Mouse (Mus musculus): Measurements from ENCODE around the gene Rps11. TPM values are rescaled to one million over a fixed set of nuclear protein-coding genes. Genes with fewer than 3 reads are reported as not detected.

The Rps11 gene
- polyA plus RNA-seq, 1 experiment from 2014 or later, result 1,961 TPM

- Histone ChIP-seq H3K4me3 (ENCODE audit: low read depth, low read length) (0 out of 2 replicates have a peak overlapping the region, but pooled peaks have one; percentile 100), H3K9me3 (ENCODE audit: control insufficient read depth, low read length) (no peaks in the 10 kb centered on the region), H3K27me3 (replicated peaks; ENCODE audit: control insufficient read depth, insufficient read depth, low read length) (no peaks in the 10 kb centered on the region), H3K4me2 (ENCODE audit: low read length) (peak overlapping the region; percentile 36), H3K36me3 (ENCODE audit: control insufficient read depth, insufficient read depth, low read length) (peaks cover 60% of the 10 kb centered on the region), H3K4me1 (replicated peaks; ENCODE audit: control insufficient read depth, insufficient read depth, low read length) (peaks cover 39% of the 10 kb centered on the region), H3K9ac (ENCODE audit: low read length) (no peak overlapping the region; the same call in 1 of the 2 replicates), H3K27ac (ENCODE audit: low read depth) (peak overlapping the region; percentile 9; the same call in 1 of the 2 replicates)
- ATAC-seq (replicated peaks; ENCODE audit: low FRiP score, low TSS enrichment, low read depth) (no peak), DNase-seq (ENCODE audit: low spot score) (peak; percentile 75)
- 17% methylated on average over 7 of the region's 7 CpGs for WGBS
Measured at GRCm38 (mm10) chr7:45125144-45125600, 933 bp upstream of the Rps11 start.

GRCm38 (mm10) chr7:45123186-45123570 is 1.1 kb downstream of the Rps11 start:
- Histone ChIP-seq H3K27me3 (replicated peaks; ENCODE audit: control insufficient read depth, insufficient read depth, low read length) (no peaks in the 10 kb centered on the region), H3K4me2 (ENCODE audit: low read length) (peak overlapping the region; percentile 67), H3K4me1 (replicated peaks; ENCODE audit: control insufficient read depth, insufficient read depth, low read length) (peaks cover 31% of the 10 kb centered on the region; the same call in 1 of the 2 replicates), H3K9ac (ENCODE audit: low read length) (peak overlapping the region; percentile 99), H3K36me3 (ENCODE audit: control insufficient read depth, insufficient read depth, low read length) (peaks cover 77% of the 10 kb centered on the region), H3K9me3 (ENCODE audit: control insufficient read depth, low read length) (no peaks in the 10 kb centered on the region), H3K4me3 (ENCODE audit: low read depth, low read length) (peak overlapping the region; percentile 98), H3K27ac (ENCODE audit: low read depth) (0 out of 2 replicates have a peak overlapping the region, but pooled peaks have one; percentile 84)
- 20% methylated on average over 12 of the region's 12 CpGs for WGBS
- DNase-seq (ENCODE audit: low spot score), result no peak
- no peak for ATAC-seq (replicated peaks; ENCODE audit: low FRiP score, low TSS enrichment, low read depth)

- Histone ChIP-seq H3K27me3 (replicated peaks; ENCODE audit: control insufficient read depth, insufficient read depth, low read length) (no peaks in the 10 kb centered on the region), H3K4me3 (ENCODE audit: low read depth, low read length) (peak overlapping the region; percentile 98), H3K9ac (ENCODE audit: low read length) (peak overlapping the region; percentile 99), H3K36me3 (ENCODE audit: control insufficient read depth, insufficient read depth, low read length) (peaks cover 76% of the 10 kb centered on the region), H3K4me2 (ENCODE audit: low read length) (peak overlapping the region; percentile 67), H3K9me3 (ENCODE audit: control insufficient read depth, low read length) (no peaks in the 10 kb centered on the region), H3K27ac (ENCODE audit: low read depth) (0 out of 2 replicates have a peak overlapping the region, but pooled peaks have one; percentile 84), H3K4me1 (replicated peaks; ENCODE audit: control insufficient read depth, insufficient read depth, low read length) (peaks cover 35% of the 10 kb centered on the region; the same call in 1 of the 2 replicates)
- no peak for DNase-seq (ENCODE audit: low spot score)
- WGBS, result 83% methylated on average over 15 of the region's 15 CpGs
- ATAC-seq (replicated peaks; ENCODE audit: low FRiP score, low TSS enrichment, low read depth), result no peak
Measured at GRCm38 (mm10) chr7:45122561-45123185, 1.6 kb downstream of the Rps11 start.

DNA sequence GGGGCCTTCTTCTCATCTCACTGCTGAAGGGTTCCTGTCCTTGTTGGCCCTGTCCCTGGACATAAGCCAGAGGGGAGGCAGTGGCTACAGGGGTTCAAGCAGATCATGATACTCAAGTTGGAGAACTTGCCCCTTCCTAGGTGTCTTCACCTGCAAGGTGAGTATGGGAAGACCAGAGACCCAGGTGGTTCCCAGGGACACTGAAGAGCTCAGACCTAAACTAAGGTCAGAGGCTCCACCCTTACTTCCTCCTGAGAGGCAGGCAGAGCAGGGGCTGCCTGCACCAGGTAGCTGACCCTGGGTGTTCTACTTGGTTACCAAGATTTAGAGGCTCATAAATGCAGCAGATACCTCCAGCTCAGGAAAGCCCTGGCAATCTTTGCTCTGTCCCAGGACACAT is 2.3 kb downstream of the Rps11 start:
- H3K4me1 ChIP-seq (replicated peaks; ENCODE audit: control insufficient read depth, insufficient read depth, low read length), result peaks cover 35% of the 10 kb centered on the region; the same call in 1 of the 2 replicates
- peak overlapping the region; percentile 20; the same call in 1 of the 2 replicates for H3K4me2 ChIP-seq (ENCODE audit: low read length)
- peak overlapping the region; percentile 22; the same call in 1 of the 2 replicates for H3K9ac ChIP-seq (ENCODE audit: low read length)
- no peaks in the 10 kb centered on the region for H3K9me3 ChIP-seq (ENCODE audit: control insufficient read depth, low read length)
- H3K4me3 ChIP-seq (ENCODE audit: low read depth, low read length), result no peak overlapping the region
- DNase-seq (ENCODE audit: low spot score) (no peak), ATAC-seq (replicated peaks; ENCODE audit: low FRiP score, low TSS enrichment, low read depth) (no peak)
- peaks cover 69% of the 10 kb centered on the region for H3K36me3 ChIP-seq (ENCODE audit: control insufficient read depth, insufficient read depth, low read length)
- H3K27ac ChIP-seq (ENCODE audit: low read depth), result no peak overlapping the region
- H3K27me3 ChIP-seq (replicated peaks; ENCODE audit: control insufficient read depth, insufficient read depth, low read length), result no peaks in the 10 kb centered on the region

DNA sequence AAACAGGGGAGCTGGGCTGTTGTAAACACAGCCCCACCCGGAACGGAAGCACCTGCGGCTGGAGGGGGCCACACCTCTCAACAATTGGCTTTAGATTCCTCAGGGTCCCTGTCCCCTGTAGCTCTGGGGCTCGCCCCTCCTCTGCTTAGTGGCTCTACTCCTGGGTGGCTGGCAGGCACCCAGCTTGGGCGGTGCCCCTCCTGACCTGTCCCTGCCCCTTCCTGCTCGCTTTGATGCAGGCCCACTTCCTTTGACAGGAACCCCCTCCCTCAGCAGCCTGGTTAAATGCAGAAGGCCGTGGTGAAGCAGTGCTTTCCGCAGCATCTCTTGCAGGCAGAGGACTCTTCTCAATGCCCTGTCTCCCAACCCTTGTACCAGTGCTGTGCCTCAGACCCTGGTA is 2.8 kb downstream of the Rps11 start:
- H3K9me3 ChIP-seq (ENCODE audit: control insufficient read depth, low read length), result no peaks in the 10 kb centered on the region
- H3K27me3 ChIP-seq (replicated peaks; ENCODE audit: control insufficient read depth, insufficient read depth, low read length), result no peaks in the 10 kb centered on the region
- ATAC-seq (replicated peaks; ENCODE audit: low FRiP score, low TSS enrichment, low read depth) (no peak), DNase-seq (ENCODE audit: low spot score) (no peak)
- 55% methylated on average over 8 of the region's 8 CpGs for WGBS
- H3K9ac ChIP-seq (ENCODE audit: low read length), result peak overlapping the region; percentile 22; the same call in 1 of the 2 replicates
- H3K4me1 ChIP-seq (replicated peaks; ENCODE audit: control insufficient read depth, insufficient read depth, low read length), result peaks cover 32% of the 10 kb centered on the region; the same call in 1 of the 2 replicates
- peaks cover 64% of the 10 kb centered on the region for H3K36me3 ChIP-seq (ENCODE audit: control insufficient read depth, insufficient read depth, low read length)
- H3K27ac ChIP-seq (ENCODE audit: low read depth), result no peak overlapping the region
- H3K4me2 ChIP-seq (ENCODE audit: low read length), result peak overlapping the region; percentile 20; the same call in 1 of the 2 replicates
- H3K4me3 ChIP-seq (ENCODE audit: low read depth, low read length), result no peak overlapping the region

- Histone ChIP-seq H3K27ac (ENCODE audit: low read depth) (no peak overlapping the region), H3K27me3 (replicated peaks; ENCODE audit: control insufficient read depth, insufficient read depth, low read length) (no peaks in the 10 kb centered on the region), H3K4me1 (replicated peaks; ENCODE audit: control insufficient read depth, insufficient read depth, low read length) (peaks cover 28% of the 10 kb centered on the region; the same call in 1 of the 2 replicates), H3K9me3 (ENCODE audit: control insufficient read depth, low read length) (no peaks in the 10 kb centered on the region), H3K4me3 (ENCODE audit: low read depth, low read length) (no peak overlapping the region), H3K36me3 (ENCODE audit: control insufficient read depth, insufficient read depth, low read length) (peaks cover 50% of the 10 kb centered on the region), H3K9ac (ENCODE audit: low read length) (no peak overlapping the region), H3K4me2 (ENCODE audit: low read length) (no peak overlapping the region)
- no peak for ATAC-seq (replicated peaks; ENCODE audit: low FRiP score, low TSS enrichment, low read depth)
- WGBS, result 81% methylated on average over 5 of the region's 5 CpGs
- no peak for DNase-seq (ENCODE audit: low spot score)
Measured at GRCm38 (mm10) chr7:45119780-45120709, 4.2 kb downstream of the Rps11 start.

- Histone ChIP-seq H3K4me1 (replicated peaks; ENCODE audit: control insufficient read depth, insufficient read depth, low read length) (peaks cover 26% of the 10 kb centered on the region; the same call in 1 of the 2 replicates), H3K4me3 (ENCODE audit: low read depth, low read length) (no peak overlapping the region), H3K36me3 (ENCODE audit: control insufficient read depth, insufficient read depth, low read length) (peaks cover 49% of the 10 kb centered on the region), H3K27ac (ENCODE audit: low read depth) (no peak overlapping the region; the same call in 1 of the 2 replicates), H3K4me2 (ENCODE audit: low read length) (no peak overlapping the region), H3K27me3 (replicated peaks; ENCODE audit: control insufficient read depth, insufficient read depth, low read length) (no peaks in the 10 kb centered on the region), H3K9ac (ENCODE audit: low read length) (no peak overlapping the region), H3K9me3 (ENCODE audit: control insufficient read depth, low read length) (no peaks in the 10 kb centered on the region)
- ATAC-seq (replicated peaks; ENCODE audit: low FRiP score, low TSS enrichment, low read depth) (no peak), DNase-seq (ENCODE audit: low spot score) (no peak)
- 82% methylated on average over 6 of the region's 6 CpGs for WGBS
Measured at GRCm38 (mm10) chr7:45118336-45118735, 5.9 kb downstream of the Rps11 start.

DNA sequence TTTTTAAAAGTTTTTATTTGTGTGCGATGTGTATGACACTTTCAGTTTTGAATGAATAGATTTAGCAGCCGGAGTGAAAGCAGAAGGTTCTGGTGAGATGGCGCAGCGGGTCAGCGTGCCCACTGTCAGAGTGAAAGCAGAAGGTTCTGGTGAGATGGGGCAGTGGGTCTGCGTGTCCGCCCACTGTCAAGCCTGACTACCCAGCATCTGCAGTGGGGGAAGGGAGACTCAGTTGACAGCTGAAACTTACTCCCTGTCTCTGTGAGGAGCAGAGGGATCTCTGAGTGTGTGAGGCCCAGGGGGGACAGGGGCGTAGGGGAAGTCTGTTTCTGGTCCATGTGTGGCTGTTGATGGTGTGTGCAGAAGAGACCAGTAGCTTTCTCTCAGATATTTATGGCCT is 6.7 kb downstream of the Rps11 start:
- WGBS, result 73% methylated on average over 8 of the region's 8 CpGs

More for the DNA sequence above, 6.7 kb downstream of the Rps11 start:
- Histone ChIP-seq H3K36me3 (ENCODE audit: control insufficient read depth, insufficient read depth, low read length) (peaks cover 42% of the 10 kb centered on the region), H3K27me3 (replicated peaks; ENCODE audit: control insufficient read depth, insufficient read depth, low read length) (no peaks in the 10 kb centered on the region), H3K4me2 (ENCODE audit: low read length) (no peak overlapping the region), H3K4me1 (replicated peaks; ENCODE audit: control insufficient read depth, insufficient read depth, low read length) (peaks cover 19% of the 10 kb centered on the region; the same call in 1 of the 2 replicates), H3K9me3 (ENCODE audit: control insufficient read depth, low read length) (no peaks in the 10 kb centered on the region), H3K4me3 (ENCODE audit: low read depth, low read length) (no peak overlapping the region), H3K27ac (ENCODE audit: low read depth) (no peak overlapping the region), H3K9ac (ENCODE audit: low read length) (no peak overlapping the region)
- DNase-seq (ENCODE audit: low spot score), result no peak
- ATAC-seq (replicated peaks; ENCODE audit: low FRiP score, low TSS enrichment, low read depth), result no peak

All from intestine, embryonic 14.5 days (tissue).